Mouse (Mus musculus) embryonic stem cell, embryonic (primary cell): ENCODE measurements around the gene Gpr152.

ENCODE experiments used
- CTCF ChIA-PET, 4 experiments: fragments of 300-600 bp in 2 of 4; fragments of 350-600 bp in 2 of 4; sonication (Branson Sonifier 250); formaldehyde crosslinking; loops; one replicate each; lab custom pipeline; 2022; ENCODE audit warnings: inconsistent platforms in 2 of 4; lab: Charles Lee
- POLR2A ChIA-PET, 4 experiments: fragments of 300-600 bp in 2 of 4; fragments of 350-600 bp in 2 of 4; sonication (Branson Sonifier 250); formaldehyde crosslinking; loops; one replicate each; lab custom pipeline; 2022; ENCODE audit warnings: antibody characterized with exemption in 4 of 4, inconsistent platforms in 1 of 4; lab: Charles Lee

The Gpr152 gene

DNA sequence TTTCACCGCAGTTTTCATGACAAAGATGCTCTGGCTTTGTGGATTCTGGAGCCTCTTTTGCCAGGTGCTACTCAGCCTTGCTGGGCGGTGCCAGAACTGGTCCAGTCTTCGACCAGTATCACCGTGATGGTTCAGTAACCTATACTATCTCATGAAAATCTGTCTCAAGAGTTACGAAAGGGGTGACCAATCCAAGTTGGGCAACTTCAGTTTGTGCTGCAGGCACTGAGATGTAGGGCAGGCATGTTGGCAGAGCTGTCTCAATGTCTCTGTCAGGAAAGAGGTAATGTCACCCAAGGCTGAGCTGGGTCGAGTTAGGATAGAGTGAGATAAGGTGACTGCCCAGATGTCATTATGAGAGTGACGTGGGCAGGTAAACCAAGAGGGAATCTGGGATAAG, 40.8 kb downstream of the Gpr152 start:
- CTCF ChIA-PET, result interaction anchor here in 2 of 4 experiments (0.6 to 1.4 kb wide), 3 partner anchors 11 to 214 kb away, joined by 3 to 7 read pairs (median 4); no protein-coding TSS in a partner anchor
- POLR2A ChIA-PET, result interaction anchor here in 2 of 4 experiments (0.8 to 9.3 kb wide), 9 partner anchors 10 to 59 kb away, joined by 3 to 43 read pairs (median 4); partner anchors contain the start of genes Ppp1ca (in 2 of the 2) and Rad9a (in 1 of the 2)

DNA sequence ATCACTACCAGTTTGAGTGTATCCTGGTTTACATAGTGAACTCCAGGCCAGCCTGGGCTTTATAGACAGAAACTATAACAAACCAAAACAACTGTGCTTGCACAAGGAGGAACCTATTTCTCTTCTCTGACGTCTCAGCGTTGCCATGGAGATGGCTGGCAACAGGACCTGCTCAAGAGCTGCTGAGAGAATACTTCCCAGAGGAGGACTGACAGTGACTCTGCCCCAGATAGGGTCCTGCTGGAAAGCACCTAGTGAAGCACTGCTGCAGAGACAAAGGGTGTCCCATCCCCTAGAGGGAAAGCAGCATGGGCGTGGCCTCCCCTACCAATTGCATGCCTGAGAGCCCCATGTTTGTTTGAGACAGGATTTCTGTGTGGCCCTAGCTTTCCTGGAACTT, 42.3 kb downstream of the Gpr152 start:
- ChIA-PET CTCF (interaction anchor here in 3 of 4 experiments (0.6 to 1.4 kb wide), 4 partner anchors 10 to 829 kb away, joined by 3 to 9 read pairs (median 6); partner anchors contain the start of genes AC109138.7 (in 1 of the 3), Clcf1 (in 1 of the 3) and Ppp1ca (in 1 of the 3)), POLR2A (interaction anchor here in 2 of 4 experiments (0.5 to 9.3 kb wide), 12 partner anchors 8 to 327 kb away, joined by 3 to 47 read pairs (median 6); partner anchors contain the start of genes Carns1 (in 1 of the 2), Ppp1ca (in 1 of the 2), Rad9a (in 1 of the 2) and Rps6kb2 (in 1 of the 2))

DNA sequence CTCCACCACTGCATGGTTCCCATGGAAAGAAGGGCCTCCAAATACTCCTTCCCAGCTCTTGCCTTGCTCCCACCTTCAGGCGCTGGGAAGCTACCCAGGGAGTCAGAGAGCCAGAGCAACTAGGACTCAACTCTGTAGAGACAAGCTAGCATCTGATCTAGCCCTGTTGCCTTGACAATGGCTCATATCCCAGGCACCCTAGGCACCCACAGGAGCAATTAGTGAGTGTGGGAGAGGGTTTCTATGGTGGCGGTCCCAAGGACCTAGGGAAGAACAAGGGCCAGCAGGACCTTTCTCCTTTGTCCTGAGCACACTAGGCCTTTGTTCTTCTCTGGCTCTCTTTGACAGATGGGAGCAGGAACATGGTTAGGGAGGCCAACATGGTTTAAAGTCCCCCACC, 44.1 kb downstream of the Gpr152 start:
- CTCF ChIA-PET, result interaction anchor here in 2 of 4 experiments (2.2 to 3.1 kb wide), 3 partner anchors 13 to 14 kb away, joined by 5 to 11 read pairs (median 11); no protein-coding TSS in a partner anchor
- POLR2A ChIA-PET, result interaction anchor here in 3 of 4 experiments (0.7 to 9.3 kb wide), 10 partner anchors 10 to 87 kb away, joined by 3 to 47 read pairs (median 24); partner anchors contain the start of genes Aip (in 1 of the 3), Carns1 (in 1 of the 3), Cdk2ap2 (in 1 of the 3) and Rad9a (in 1 of the 3)

DNA sequence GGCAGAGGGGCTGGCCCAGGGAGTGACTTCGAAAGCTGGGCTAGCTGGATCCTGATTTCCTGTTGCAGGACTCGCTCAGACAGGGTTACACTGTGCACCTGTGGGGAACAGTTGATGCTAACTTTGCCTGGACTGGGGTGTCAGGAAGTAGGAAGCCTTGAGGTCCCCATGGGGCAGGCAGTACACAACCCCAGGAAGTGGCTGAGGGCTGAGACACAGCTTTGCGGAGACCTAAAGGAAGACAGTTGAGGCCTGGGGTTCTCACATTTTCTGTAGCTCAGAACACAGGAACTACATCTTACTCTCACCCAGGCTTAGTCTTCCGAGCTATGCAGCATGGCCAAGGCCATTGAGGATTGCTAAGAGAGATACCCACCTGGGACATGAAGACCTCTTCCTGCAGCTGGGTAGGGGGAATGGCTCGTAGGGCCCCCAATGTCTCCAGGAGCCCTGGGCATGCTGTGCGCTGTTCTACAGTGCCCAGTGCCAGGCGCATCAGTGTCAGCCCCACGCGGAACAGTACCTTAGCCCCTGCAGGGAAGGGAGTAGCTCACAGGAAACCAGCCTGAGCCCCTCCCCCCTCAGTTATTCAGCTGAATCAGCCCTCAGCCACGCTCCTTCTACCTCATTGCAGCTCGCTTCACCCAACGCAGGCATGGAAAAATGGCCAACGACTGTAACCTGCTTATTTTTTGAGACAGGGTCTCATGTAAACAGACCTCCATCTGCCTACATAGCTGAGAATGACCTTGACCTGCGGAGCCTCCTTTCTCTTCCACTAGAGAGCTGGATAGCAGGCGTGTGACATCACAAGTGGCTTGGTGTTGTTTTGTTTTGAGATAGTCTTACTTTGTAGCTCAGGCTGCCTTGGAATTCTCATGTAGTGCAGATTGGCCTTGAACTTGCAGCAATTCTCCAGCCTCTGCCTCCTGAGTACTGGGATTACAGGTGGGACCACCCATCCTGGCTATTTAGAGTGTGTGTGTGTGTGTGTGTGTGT, 45.7 kb downstream of the Gpr152 start:
- CTCF ChIA-PET, result interaction anchor here in 3 of 4 experiments (0.7 to 3.1 kb wide), 14 partner anchors 9 to 166 kb away, joined by 3 to 11 read pairs (median 4); partner anchors contain the start of gene Carns1 (in 2 of the 3)
- POLR2A ChIA-PET, result interaction anchor here (0.6 to 9.3 kb wide), 62 partner anchors 8 to 343 kb away, joined by 3 to 47 read pairs (median 4); partner anchors contain the start of genes Aip (in 2 of the 4), Carns1 (in 2 of the 4), Cdk2ap2 (in 2 of the 4) and Gstp2 (in 2 of the 4)

DNA sequence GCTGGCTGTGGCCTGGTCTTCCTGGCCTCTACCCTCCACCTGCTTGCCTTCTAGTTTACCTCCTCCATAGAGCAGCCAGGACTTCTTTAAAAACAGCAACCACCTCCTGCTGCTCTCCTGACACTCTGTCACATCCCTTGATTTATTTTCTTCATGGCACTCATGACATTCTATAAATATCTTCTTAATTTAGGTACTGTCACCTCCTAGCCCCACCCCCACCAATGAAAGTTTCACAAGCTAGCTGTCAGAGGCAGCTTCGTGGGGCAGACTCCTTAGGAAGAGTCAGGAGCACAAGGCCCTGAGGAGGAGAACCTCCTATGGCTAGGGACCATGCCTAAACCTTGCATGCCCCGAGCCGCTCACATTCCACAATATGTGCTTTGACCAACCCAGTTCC, 47.7 kb downstream of the Gpr152 start:
- ChIA-PET CTCF (interaction anchor here in 2 of 4 experiments (0.6 to 0.7 kb wide), 2 partner anchors 14 kb away, joined by 3 read pairs; partner anchors contain the start of gene Rad9a (in 1 of the 2)), POLR2A (interaction anchor here in 2 of 4 experiments (0.6 to 9.3 kb wide), 12 partner anchors 10 to 284 kb away, joined by 3 to 43 read pairs (median 6); partner anchors contain the start of genes Rad9a (in 2 of the 2), Carns1 (in 1 of the 2) and Rps6kb2 (in 1 of the 2))

DNA sequence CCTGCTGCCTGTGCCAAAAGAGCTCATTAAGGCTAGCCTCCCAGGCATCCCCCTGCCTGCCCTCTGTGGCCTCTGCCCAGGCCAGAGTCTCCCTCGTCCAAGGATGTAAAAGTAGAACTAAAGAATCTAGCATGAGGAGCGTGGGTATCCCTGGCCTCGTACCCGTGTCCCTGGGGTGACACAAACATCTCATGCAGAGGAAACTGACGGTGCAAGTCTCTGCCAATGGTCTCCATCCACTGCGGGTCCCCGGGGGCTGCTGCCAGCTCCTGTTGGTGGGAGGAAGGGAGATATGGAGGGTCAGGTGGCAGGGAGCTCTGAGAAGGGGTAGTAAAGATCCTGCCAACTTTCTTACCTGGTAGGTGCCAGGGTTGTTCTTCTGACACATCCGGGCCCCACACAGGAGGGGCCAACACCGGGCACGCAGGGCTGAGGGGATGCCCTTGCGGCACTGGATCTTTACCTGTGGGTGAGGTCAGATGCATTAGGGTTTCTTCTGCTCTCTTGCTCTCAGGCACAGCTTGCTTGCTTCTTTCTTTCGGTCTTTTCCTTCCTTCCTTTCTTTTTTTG, 49.5 kb downstream of the Gpr152 start:
- CTCF ChIA-PET, result no interaction called here
- POLR2A ChIA-PET, result interaction anchor here in 3 of 4 experiments (0.9 to 9.3 kb wide), 9 partner anchors 10 to 177 kb away, joined by 3 to 47 read pairs (median 5); partner anchors contain the start of genes Rad9a (in 2 of the 3), Cdk2ap2 (in 1 of the 3), Gstp2 (in 1 of the 3) and Ndufv1 (in 1 of the 3)

DNA sequence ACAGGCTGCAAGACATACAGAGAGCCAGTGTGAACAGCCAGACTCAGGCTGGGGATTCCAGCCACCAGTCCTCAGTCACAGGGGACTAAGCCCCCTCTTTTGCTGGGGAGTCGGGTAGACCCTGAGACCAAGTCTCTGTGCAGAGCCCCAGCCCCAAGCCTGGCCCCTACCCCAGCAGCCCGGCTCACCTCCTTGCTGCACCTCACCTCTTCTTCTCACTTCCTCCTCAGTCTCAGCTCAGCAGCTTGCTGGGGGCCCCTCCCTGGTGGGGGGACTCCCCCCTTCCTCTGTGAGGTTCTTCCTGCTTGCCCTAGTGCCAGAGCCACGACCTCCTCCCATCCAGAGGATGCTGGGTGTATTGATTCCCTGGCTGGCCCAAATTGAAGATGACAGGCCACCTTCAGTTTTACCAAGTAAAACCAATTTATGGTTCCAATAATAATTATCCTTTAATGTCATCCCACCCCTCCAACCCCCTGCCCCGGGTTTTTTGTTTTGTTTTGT, 51.3 kb downstream of the Gpr152 start, which contains the start of gene Tbc1d10c:
TSS of gene Tbc1d10c (minus strand) at position 454 of the 504 bp plus-strand sequence.
- ChIA-PET CTCF (interaction anchor here in 3 of 4 experiments (1.1 to 2.8 kb wide), 7 partner anchors 10 to 140 kb away, joined by 5 to 12 read pairs (median 7); partner anchors contain the start of genes Cdk2ap2 (in 1 of the 3) and Rad9a (in 1 of the 3)), POLR2A (interaction anchor here in 3 of 4 experiments (0.7 to 5.1 kb wide), 15 partner anchors 8 to 148 kb away, joined by 3 to 72 read pairs (median 8); partner anchors contain the start of genes Rad9a (in 2 of the 3), Aip (in 1 of the 3), Carns1 (in 1 of the 3) and Rps6kb2 (in 1 of the 3))

DNA sequence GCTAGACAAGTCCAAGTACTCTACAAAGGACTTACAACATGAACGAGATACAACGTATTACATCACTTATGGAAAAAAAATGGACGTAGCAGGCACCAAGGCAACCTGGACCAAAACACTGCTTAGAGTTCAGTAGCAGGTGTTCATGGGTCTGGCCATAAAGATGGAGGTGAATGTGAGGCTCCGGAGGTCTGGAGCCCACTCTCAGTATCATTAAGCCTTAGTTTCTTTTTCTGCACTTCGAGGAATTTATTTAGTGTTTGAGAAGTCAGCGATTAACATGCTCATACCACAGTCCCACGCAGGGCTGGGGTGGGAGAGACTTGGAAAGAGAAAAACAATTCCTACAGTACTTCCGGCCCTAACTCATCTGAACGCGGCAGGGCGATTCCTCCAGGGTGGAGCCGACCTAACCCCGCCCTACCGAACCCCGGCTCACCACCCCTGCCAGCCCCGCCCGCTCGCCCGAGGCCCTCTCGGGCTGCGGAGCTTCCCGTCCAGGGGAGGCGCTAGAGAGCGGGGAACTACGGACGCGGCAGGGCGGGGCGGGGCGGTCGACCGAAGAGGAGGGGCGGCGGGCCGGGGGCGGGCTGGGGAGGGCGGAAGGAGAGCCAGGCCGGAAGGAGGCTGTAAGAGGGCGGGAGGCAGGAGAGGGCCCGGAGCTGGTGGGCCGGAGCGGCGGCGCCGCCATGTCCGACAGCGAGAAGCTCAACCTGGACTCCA, 52.1 kb downstream of the Gpr152 start, which contains the start of gene Ppp1ca:
TSS of gene Ppp1ca (plus strand) at position 538 of the 723 bp plus-strand sequence.
- CTCF ChIA-PET, result interaction anchor here (0.6 to 2.8 kb wide), 52 partner anchors 9 to 473 kb away, joined by 3 to 16 read pairs (median 5); partner anchors contain the start of genes Rad9a (in 4 of the 4), Carns1 (in 2 of the 4), Cdk2ap2 (in 2 of the 4) and Pold4 (in 2 of the 4)
- POLR2A ChIA-PET, result interaction anchor here (0.6 to 5.1 kb wide), 79 partner anchors 9 to 813 kb away, joined by 3 to 72 read pairs (median 5); partner anchors contain the start of genes Rad9a (in 4 of the 4), AC109138.7 (in 3 of the 4), Aip (in 3 of the 4) and Cdk2ap2 (in 3 of the 4)

DNA sequence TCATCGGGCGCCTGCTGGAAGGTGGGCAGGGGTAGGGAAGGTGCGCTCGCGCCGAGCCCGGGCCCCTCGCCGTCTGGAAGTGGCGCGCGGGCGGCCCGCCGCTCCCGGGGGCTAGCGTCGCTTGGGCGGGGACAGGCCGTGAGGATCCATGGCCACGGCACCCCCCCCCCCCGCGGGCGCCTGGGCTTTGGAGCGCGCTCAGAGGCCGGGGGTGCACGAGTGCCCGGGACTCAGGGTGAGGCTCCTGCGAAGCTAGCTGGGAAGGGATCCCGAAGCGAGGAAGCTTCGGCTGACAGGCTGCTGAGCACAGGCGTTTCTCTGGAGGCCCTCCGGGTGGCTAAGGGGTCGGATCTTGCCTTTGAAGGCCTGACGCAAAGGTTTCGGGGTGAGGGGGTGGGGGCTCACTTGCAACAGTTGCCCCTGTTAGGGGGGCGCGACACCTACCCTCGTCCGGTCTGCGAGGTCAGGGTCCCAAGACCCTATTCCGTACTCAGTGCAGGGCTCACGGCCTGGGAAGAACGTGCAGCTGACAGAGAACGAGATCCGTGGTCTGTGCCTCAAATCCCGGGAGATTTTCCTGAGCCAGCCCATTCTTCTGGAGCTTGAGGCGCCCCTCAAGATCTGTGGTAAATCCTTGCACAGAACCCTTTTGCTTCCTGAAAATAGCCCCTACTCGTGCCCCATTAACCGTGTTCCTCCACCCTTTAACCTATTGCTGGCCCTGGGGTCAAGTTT, 52.8 kb downstream of the Gpr152 start:
- ChIA-PET CTCF (interaction anchor here (0.5 to 2.8 kb wide), 51 partner anchors 9 to 474 kb away, joined by 3 to 16 read pairs (median 5); partner anchors contain the start of genes Rad9a (in 4 of the 4), Carns1 (in 2 of the 4), Pold4 (in 2 of the 4) and Aip (in 1 of the 4)), POLR2A (interaction anchor here (0.5 to 5.1 kb wide), 89 partner anchors 9 to 1549 kb away, joined by 3 to 72 read pairs (median 5); partner anchors contain the start of genes Rad9a (in 4 of the 4), AC109138.7 (in 3 of the 4), Aip (in 3 of the 4) and Cdk2ap2 (in 3 of the 4))

DNA sequence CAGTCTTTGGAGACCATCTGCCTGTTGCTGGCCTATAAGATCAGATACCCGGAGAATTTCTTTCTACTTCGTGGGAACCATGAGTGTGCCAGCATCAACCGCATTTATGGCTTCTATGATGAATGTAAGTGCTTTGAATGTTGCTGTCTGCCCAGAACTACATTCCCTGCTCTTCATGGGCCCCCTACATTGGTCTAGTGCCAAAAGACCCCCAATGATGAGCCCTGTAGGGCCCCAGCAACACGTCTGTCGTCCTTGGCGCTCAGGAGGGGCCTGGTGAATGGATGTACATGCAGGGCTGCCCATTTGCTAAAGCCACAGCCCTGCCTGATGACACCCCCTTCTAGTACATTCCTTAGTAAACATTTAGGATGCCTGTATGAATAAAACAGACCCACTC, 53.5 kb downstream of the Gpr152 start:
- CTCF ChIA-PET, result interaction anchor here in 2 of 4 experiments (0.5 to 2.3 kb wide), 5 partner anchors 8 to 67 kb away, joined by 3 to 15 read pairs (median 11); partner anchors contain the start of genes Aip (in 1 of the 2), Pold4 (in 1 of the 2) and Rad9a (in 1 of the 2)

DNA sequence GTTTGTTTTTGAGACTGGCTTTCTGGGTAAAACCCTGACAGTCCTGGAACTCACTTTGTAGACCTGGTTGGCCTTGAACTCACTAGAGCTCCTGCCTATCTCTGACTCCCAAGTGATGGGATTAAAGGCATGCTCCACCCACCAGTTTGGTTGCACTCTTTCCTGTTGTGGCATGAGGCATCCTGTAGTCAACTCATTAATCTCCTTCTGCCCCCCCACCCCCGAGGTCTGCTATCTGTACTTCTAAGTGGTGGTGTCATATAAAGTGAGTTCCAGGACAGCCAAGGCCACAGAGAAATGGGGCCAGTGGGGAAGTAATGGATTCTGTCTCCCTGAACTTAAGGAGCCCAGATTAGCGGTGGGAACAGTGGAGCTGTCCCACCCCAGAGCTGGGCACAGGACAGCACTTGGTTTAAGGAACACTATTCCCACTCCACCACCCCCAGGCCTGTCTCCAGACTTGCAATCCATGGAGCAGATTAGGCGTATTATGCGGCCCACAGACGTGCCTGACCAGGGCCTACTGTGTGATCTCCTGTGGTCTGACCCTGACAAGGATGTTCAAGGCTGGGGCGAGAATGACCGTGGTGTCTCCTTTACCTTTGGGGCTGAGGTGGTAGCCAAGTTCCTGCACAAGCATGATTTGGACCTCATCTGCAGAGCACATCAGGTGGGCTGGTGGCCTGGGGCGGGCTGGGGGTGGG, 54.6 kb downstream of the Gpr152 start:
- ChIA-PET POLR2A (interaction anchor here in 2 of 4 experiments (0.7 to 5.1 kb wide), 13 partner anchors 7 to 271 kb away, joined by 3 to 42 read pairs (median 10); partner anchors contain the start of genes Rps6kb2 (in 2 of the 2), Cdk2ap2 (in 1 of the 2), Gm49405 (in 1 of the 2) and Gstp2 (in 1 of the 2)), CTCF (interaction anchor here in 1 of 4 experiments (0.6 kb wide), 1 partner anchor 18 kb away, joined by 6 read pairs; no protein-coding TSS in a partner anchor)

More for the DNA sequence above, 53.5 kb downstream of the Gpr152 start:
- POLR2A ChIA-PET, result interaction anchor here (0.6 to 5.1 kb wide), 32 partner anchors 8 to 193 kb away, joined by 3 to 72 read pairs (median 8); partner anchors contain the start of genes Rad9a (in 4 of the 4), Rps6kb2 (in 2 of the 4), AC109138.7 (in 1 of the 4) and Aip (in 1 of the 4)

DNA sequence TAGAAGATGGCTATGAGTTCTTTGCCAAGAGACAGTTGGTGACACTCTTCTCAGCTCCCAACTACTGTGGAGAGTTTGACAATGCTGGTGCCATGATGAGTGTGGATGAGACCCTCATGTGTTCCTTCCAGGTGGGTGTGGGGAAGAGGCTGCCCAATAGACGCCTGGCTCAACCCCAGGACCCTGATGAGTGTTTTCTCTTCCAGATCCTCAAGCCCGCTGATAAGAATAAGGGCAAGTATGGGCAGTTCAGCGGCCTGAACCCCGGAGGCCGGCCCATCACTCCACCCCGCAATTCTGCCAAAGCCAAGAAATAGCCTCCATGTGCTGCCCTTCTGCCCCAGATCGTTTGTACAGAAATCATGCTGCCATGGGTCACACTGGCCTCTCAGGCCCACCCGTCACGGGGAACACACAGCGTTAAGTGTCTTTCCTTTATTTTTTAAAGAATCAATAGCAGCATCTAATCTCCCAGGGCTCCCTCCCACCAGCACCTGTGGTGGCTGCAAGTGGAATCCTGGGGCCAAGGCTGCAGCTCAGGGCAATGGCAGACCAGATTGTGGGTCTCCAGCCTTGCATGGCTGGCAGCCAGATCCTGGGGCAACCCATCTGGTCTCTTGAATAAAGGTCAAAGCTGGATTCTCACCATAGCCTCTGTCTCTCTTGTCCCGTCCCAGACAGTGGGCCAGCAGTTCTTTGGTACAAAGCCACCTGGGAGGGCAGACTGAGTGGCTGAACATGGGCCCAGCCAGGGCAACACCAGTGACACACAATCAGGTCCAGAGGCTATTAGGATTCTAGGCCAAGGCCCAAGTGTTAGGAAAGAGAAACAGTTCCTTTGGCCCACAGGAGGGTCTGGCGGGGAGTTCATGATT, 55.4 kb downstream of the Gpr152 start:
- ChIA-PET POLR2A (interaction anchor here in 2 of 4 experiments (0.7 to 5.2 kb wide), 16 partner anchors 10 to 272 kb away, joined by 3 to 29 read pairs (median 8); partner anchors contain the start of genes Rps6kb2 (in 2 of the 2) and Cdk2ap2 (in 1 of the 2)), CTCF (interaction anchor here in 2 of 4 experiments (0.6 to 1.0 kb wide), 3 partner anchors 9 to 12 kb away, joined by 3 read pairs; no protein-coding TSS in a partner anchor)
